Mouse (Mus musculus): ENCODE data around the gene Srsf3. TPM values are rescaled to one million over a fixed set of nuclear protein-coding genes. Genes with fewer than 3 reads are reported as not detected.

Gene Srsf3
- total and polyA plus RNA-seq, 3 experiments: 171 to 687 (median 380) TPM

- H3K79me2 ChIP-seq (replicated peaks; ENCODE audit: control insufficient read depth, extremely low read depth, insufficient read depth, poor library complexity, severe bottlenecking): no peaks in the 10 kb centered on the region
- peaks cover 9 to 57% of the 10 kb centered on the region in 2 experiments; a peak in 3 of 4 replicates for H3K4me1 ChIP-seq (ENCODE audit: control insufficient read depth in 1 of 2, insufficient read depth in 2 of 2)
- no peak overlapping the region for H3K9ac ChIP-seq (ENCODE audit: insufficient read depth, low read depth)
- H3K4me2 ChIP-seq (ENCODE audit: insufficient read depth, low read depth, poor library complexity, severe bottlenecking): no peak overlapping the region
- H3K27ac ChIP-seq (ENCODE audit: insufficient read depth, low read depth): no peak overlapping the region
- H3K27me3 ChIP-seq (replicated peaks): no peaks in the 10 kb centered on the region
- dilution Hi-C loops (cut with MboI; ENCODE audit: extremely low pct_ligation_motif_present, extremely low pct_unique_long_range_greater_than_20kb, low sequenced_read_pairs) (no loop called here), in situ Hi-C loops (cut with MboI; ENCODE audit: low pct_ligation_motif_present, low pct_unique_long_range_greater_than_20kb, low sequenced_read_pairs) (loop anchor here (10.0 kb wide), 1 partner anchor 115 kb away; no protein-coding TSS in a partner anchor)
- TF ChIP-seq MEF2A (IDR thresholded peaks at IDR 0.05; ENCODE audit: borderline replicate concordance, low read depth, low read length) (no peak), IRF4 (IDR thresholded peaks at IDR 0.05; ENCODE audit: low read depth, low read length) (no peak), CHD1 (IDR thresholded peaks at IDR 0.05; ENCODE audit: low read depth, low read length) (no peak), MAZ (IDR thresholded peaks at IDR 0.05; ENCODE audit: low read depth, low read length) (no peak), CHD2 (IDR thresholded peaks at IDR 0.05; ENCODE audit: low read length) (no peak), ZNF384 (IDR thresholded peaks at IDR 0.05; ENCODE audit: low read depth, low read length) (no peak), USF1 (IDR thresholded peaks at IDR 0.05; ENCODE audit: low read depth, low read length) (no peak), KAT2A (IDR thresholded peaks at IDR 0.05; ENCODE audit: insufficient replicate concordance, low read length) (no peak), JUND (conservative IDR thresholded peaks at IDR 0.05; ENCODE audit: low read depth, low read length) (no peak), USF2 (conservative IDR thresholded peaks at IDR 0.05; ENCODE audit: low read depth, low read length) (no peak), PAX5 (IDR thresholded peaks at IDR 0.05; ENCODE audit: low read length) (no peak), UBTF (IDR thresholded peaks at IDR 0.05; ENCODE audit: low read depth, low read length) (no peak), EP300 (IDR thresholded peaks at IDR 0.05; ENCODE audit: low read length) (no peak), ELF1 (IDR thresholded peaks at IDR 0.05; ENCODE audit: low read depth, low read length) (no peak), RCOR1 (conservative IDR thresholded peaks at IDR 0.05; ENCODE audit: low read depth, low read length) (no peak), SIN3A (IDR thresholded peaks at IDR 0.05; ENCODE audit: low read length) (no peak), MYC (IDR thresholded peaks at IDR 0.05; ENCODE audit: low read depth, low read length) (no peak), TBP (conservative IDR thresholded peaks at IDR 0.05; ENCODE audit: low read depth, low read length) (no peak)
- H3K36me3 ChIP-seq (replicated peaks in 1 of 2; ENCODE audit: control insufficient read depth in 1 of 2, insufficient read depth in 1 of 2, low read length in 1 of 2): no peaks in the 10 kb centered on the region
- no peak overlapping the region for H3K4me3 ChIP-seq (replicated peaks in 1 of 3; ENCODE audit: low read depth in 2 of 3, low read length in 2 of 3, poor library complexity in 1 of 3)
- H3K9me3 ChIP-seq (replicated peaks; ENCODE audit: low read length): no peaks in the 10 kb centered on the region
- DNase-seq (ENCODE audit: extremely low read depth): no peak
Measured at GRCm38 (mm10) chr17:29019391-29019790, 13.0 kb upstream of the Srsf3 start.

- no peak overlapping the region for H3K27ac ChIP-seq (ENCODE audit: insufficient read depth, low read depth)
- H3K36me3 ChIP-seq (replicated peaks in 1 of 2; ENCODE audit: control insufficient read depth in 1 of 2, insufficient read depth in 1 of 2, low read length in 1 of 2): no peaks in the 10 kb centered on the region
- H3K9me3 ChIP-seq (replicated peaks; ENCODE audit: low read length): no peaks in the 10 kb centered on the region
- peaks cover 9 to 57% of the 10 kb centered on the region in 2 experiments for H3K4me1 ChIP-seq (ENCODE audit: control insufficient read depth in 1 of 2, insufficient read depth in 2 of 2)
- H3K27me3 ChIP-seq (replicated peaks): no peaks in the 10 kb centered on the region
- no peak overlapping the region for H3K9ac ChIP-seq (ENCODE audit: insufficient read depth, low read depth)
- dilution Hi-C loops (cut with MboI; ENCODE audit: extremely low pct_ligation_motif_present, extremely low pct_unique_long_range_greater_than_20kb, low sequenced_read_pairs): no loop called here
- H3K79me2 ChIP-seq (replicated peaks; ENCODE audit: control insufficient read depth, extremely low read depth, insufficient read depth, poor library complexity, severe bottlenecking): no peaks in the 10 kb centered on the region
- H3K4me2 ChIP-seq (ENCODE audit: insufficient read depth, low read depth, poor library complexity, severe bottlenecking): no peak overlapping the region
- in situ Hi-C loops (cut with MboI; ENCODE audit: low pct_ligation_motif_present, low pct_unique_long_range_greater_than_20kb, low sequenced_read_pairs): no loop called here
- H3K4me3 ChIP-seq (replicated peaks in 1 of 3; ENCODE audit: low read depth in 2 of 3, low read length in 2 of 3, poor library complexity in 1 of 3): no peak overlapping the region
- TF ChIP-seq SIN3A (IDR thresholded peaks at IDR 0.05; ENCODE audit: low read length) (no peak), SMC3 (IDR thresholded peaks at IDR 0.05; ENCODE audit: low read depth, low read length) (peak; percentile 54), CTCF (conservative IDR thresholded peaks at IDR 0.05 in 1 of 2, IDR thresholded peaks at IDR 0.05 in 1 of 2; ENCODE audit: low read depth in 2 of 2, low read length in 2 of 2) (peak in 1 of 2 experiments; percentile 76; a peak in 2 of 4 replicates), ETS1 (conservative IDR thresholded peaks at IDR 0.05; ENCODE audit: low read depth, low read length) (no peak), MEF2A (IDR thresholded peaks at IDR 0.05; ENCODE audit: borderline replicate concordance, low read depth, low read length) (peak; percentile 62; the same call in 1 of the 2 replicates), JUN (IDR thresholded peaks at IDR 0.05; ENCODE audit: insufficient read depth, low read depth, low read length) (no peak), RAD21 (IDR thresholded peaks at IDR 0.05; ENCODE audit: low read depth, low read length) (peak; percentile 72)
- no peak for DNase-seq (ENCODE audit: extremely low read depth)
Measured at GRCm38 (mm10) chr17:29020444-29020843, 12.0 kb upstream of the Srsf3 start.
